Mouse (Mus musculus) kidney, adult 11 months (tissue): ENCODE data around the gene Sdhaf1.

ENCODE experiments used
- DNase-seq: peaks from one replicate; pipeline ENCODE4 v3.0.0; 2022

Gene Sdhaf1

DNA sequence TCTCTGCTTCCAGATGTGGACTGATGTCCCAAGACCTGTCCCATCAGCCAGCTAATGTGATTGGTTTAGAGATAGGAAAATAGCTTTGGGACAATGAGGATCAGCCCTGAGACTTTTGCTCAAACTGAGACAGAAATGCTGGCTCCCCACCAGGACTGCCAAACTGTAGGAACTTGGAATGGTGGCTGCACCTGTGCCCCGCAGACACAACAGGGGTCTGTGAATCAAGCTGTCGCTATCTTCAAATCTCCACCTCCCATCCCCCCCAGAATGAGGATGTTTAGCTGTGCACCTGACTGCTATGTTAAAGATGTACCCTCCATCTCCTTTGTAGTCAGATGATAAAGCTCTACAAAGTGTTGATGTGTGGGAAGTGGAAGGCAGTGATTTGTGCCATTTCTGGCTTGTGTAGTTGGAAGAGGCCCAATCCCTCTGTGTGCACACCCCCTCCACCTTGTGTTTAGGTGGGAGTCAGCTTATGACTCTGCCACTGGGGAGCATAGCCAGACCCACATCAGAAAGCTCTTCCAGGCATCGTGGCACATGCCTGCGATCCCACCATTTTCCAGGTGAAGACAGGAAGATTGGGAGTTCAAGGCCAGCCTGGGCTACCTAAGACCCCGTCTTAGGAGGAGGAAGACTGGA, 727 bp upstream of the Sdhaf1 start:
- no peak for DNase-seq

DNA sequence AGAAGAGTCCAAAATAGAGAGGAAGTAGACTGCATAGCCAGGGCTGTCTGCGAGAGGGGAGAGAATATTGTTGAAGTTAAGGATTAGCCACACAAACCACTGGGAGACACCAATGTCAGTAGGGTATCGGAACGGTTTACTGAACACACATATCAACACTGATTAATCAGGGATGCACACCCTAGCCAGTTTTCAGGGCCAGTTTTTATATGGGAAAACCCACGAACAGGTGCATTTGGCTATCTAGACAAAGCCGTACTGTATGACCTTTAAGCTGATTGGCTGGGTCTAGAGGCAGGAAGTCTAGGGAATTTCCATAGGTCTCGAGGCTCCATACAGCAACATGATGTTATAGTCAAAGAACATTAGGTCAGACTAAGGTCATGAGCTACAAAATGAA, 830 bp downstream of the Sdhaf1 start:
- no peak for DNase-seq

DNA sequence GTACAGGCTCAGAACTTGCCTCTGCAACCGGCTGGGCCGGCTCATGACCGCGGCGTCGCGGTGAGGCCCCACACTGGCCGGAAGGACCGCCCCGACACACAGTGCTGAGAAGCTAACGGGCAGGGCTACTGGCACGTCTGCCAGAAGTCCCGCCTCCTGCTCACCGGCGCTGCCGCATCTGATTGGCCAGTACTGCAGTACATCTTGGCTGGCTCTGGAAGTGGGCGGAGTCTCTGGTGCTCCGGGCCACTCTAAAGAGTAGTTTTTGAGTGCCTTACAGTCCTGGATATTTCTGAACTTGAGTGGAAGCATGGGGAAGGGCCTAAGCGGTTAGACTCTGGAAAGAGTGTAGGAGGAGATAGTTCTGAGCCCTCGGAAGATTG, 1.4 kb downstream of the Sdhaf1 start:
- peak; percentile 98 for DNase-seq

DNA sequence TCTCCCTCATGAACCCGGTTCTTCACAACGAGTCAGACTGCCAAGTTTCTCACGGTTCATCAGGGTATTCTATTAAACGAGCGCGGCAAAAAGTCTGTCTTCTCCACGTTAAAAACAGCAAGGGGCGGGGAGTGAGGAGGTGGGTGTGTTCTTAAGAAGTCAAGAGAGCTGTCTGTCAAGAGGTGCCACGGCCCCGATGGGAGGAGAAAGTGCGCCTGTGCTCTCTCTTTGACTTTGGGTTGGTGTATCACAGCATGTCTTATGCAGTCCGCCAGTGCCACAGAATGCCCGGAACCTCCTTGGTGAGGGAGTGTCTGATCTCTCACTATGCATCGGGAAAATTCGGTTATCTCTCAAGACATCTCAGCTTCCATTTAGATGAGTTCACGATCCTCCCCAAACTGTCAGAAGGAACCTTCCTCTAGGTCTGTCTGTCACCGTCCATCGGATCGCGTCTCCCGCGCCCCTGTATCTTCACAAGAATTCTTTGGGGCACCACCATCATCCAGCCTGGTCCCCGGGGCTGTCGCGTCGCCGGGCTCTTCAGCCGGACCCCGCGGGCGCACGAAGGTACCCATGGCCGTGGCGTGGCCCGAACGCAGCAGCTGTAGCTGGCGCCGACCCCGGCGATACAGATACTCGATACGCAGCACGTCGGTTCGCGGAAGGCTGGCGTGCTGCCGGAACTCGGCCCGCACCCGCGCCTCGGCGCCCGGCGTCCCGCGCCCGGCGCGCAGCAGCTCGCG, 2.0 kb downstream of the Sdhaf1 start, which contains the start of gene E130208F15Rik:
TSS of gene E130208F15Rik (plus strand) at position 202 of the 746 bp plus-strand sequence.
- peak; percentile 92 for DNase-seq

DNA sequence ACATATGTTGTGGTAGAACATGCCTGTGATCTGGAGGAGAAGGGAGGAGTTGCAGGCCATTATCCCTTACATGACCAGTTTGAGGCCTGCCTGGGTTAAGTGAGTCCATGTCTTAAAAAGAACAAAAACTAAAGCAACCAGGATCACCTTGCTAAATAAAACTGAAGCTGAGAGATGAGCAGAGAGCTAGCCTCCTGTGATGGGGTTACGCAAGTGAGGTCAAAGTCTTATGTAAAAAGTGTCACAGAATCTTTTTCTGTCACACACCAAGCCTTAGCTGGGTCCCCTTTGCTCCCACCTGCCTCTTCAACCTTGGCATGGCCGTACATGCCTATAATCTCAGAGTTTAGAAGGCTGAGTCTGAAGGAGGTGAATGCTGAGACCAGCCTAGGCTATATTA, 2.7 kb downstream of the Sdhaf1 start:
- DNase-seq, result no peak

DNA sequence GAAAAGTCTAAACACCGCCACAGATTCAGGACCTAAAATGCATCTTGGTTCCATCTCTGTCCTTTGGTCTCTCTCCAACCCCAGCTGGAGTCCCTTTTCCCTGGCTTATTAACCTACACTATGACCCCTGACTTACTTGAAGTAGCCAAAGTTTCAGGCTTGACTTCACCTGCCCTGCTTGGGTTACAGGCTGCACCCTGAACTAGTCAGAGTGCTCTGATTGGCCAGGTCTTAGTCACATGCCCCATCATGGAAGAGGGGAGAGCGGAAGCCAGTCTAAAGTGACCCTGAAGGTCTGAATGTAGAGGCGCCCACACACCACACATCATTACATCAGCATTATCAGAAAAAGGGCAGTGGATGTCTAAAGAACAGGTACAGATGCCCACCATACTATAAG, 5.6 kb downstream of the Sdhaf1 start:
- DNase-seq, result peak; percentile 73

DNA sequence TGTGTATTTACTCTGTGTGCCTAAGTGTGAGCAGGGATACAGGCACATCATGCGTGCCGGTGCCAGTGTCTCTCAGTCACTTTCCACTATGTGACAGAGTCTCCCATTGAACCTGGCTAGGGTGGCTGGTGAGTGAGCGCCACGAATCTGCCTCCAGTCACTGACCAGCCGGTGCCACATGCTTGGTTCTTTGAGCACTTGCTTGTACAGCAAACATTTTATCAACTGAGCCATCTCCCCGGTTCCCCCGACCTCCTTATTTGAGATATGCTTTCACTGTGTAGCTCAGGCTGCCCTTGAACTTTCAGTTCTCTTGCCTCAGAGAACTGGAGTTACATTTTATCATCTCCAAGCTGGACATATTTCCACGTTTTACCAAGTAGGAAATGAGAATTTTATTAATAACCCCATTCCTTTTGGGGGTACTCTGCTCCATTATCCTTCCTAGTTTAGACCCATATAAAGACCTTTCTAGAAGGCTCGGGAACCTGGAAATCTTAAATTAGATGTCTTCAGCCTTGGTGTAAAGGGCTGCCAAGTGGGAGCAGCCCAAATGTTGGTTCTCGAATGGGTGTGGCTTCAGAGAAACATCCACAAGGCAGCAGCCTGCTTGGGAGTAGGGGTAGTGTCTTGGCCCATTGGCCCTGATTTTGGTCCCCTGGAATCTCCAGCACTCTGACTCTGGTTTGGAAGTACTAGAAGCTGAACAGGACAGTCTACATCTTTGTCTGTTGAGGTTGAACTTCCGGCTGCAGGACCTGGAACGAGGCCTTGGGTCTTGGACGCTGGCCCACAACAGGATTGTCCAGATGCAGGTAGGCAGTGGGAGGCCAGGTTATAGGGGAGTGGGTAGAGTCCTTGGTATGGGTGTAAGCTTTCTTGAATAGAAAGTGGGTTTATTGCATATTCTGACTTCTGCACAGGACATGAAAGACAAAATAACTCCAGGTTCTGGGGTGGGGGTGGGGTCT, 7.9 kb downstream of the Sdhaf1 start:
- no peak for DNase-seq

DNA sequence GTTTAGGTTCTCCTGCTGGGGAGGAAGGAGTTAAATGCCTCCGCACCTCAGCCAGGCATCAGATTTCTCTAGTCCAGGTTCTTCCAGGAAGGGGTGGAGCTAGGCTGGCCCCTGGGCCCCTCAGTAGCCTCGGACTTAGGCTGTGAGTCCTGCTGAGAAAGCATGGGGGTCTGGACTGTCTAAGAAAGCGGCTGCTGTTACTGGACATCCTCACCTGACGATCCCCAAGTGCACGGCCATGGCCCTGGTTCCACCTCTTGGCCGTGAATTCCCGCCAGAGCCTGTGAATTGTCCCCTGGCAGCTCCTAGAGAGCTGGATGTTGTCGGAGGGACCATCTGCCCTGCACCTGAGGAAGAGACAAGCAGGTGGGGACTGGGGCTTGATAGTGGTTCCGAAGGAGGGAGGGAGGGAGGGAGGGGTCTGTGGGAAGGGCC, 9.0 kb downstream of the Sdhaf1 start, which contains the start of gene Syne4:
TSS of gene Syne4 (plus strand) at position 87 of the 435 bp plus-strand sequence.
- no peak for DNase-seq

DNA sequence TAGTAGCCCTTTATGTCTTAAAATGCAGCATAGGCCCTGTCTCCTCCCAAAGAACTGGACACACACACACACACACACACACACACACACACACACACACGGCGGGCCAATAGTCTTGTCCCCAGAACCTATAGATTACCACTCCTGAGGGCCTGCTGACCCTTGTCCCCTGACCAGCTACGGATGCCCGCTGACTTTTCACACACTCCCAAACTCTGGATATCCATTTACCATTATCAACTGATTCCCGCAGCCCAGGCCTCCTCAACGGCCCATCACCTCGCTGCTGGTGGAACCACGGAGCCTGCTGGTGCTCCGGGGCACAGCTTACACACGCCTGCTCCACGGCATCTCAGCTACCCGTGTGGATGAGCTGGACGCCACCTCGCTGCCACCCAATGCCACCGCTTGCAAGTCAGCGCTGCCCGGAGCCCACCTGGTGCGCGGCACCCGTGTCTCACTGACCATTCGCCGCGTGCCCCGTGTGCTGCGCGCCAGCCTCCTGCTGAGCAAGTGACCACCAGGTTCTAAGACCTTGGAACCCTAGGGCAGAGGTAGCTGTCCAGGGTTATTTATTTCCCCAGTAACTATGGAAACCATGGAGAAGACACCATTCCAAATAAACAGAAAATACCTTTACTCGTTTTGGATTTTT, 9.9 kb downstream of the Sdhaf1 start:
- DNase-seq, result peak; percentile 81

DNA sequence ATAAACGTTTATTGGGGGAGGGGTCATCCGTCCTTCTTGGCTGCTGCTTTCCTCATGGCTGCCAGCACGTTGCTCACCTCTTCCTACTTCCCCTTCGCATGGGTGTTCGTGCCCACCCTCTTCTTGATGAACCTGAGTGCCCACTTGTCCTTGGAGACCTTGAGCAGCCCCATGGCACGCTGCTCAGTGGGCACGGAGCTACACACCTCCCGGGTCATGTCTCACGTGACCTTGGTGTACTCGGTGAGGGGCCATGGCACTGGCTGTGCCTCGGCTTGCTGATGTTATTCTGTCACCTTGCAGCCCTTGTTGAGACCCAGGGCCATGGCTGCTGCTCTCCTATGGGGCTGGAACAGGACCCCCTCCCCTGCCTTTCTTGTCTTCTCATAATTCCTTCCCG, 13.6 kb downstream of the Sdhaf1 start:
- DNase-seq, result no peak

DNA sequence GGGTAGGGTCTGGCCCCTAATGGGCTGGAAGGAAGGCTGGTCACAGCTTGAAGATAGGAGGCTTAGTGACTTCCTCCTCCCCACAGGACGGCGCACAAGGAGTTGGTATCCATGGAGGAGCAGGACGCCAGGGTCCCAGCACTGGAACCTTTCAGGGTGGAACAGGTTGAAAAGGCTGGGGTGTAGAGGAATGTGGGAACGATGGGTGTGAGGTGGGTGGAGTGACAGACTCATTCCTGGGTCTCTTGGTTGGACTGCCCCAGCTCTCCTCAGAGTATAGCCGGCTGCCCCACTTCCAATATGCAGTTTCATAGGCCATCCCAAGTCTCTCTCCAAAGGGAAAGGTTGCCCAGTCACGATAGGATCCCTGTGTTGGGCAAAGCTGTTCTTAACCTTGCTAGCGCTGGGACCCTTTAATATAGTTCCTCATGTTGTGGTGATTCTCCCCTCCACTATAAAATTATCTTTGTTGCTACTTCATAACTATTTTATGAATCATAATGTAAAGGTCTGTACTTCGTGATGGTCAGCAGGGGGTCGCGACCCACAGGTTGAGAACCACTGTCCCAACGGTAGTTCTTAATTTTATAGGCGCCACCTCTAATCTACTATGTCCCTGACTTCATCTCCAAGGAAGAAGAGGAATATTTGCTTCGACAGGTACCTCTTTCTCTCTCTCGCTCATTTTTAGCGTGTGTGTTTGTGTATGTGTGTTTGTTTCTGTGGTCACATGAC, 14.1 kb downstream of the Sdhaf1 start:
- no peak for DNase-seq

DNA sequence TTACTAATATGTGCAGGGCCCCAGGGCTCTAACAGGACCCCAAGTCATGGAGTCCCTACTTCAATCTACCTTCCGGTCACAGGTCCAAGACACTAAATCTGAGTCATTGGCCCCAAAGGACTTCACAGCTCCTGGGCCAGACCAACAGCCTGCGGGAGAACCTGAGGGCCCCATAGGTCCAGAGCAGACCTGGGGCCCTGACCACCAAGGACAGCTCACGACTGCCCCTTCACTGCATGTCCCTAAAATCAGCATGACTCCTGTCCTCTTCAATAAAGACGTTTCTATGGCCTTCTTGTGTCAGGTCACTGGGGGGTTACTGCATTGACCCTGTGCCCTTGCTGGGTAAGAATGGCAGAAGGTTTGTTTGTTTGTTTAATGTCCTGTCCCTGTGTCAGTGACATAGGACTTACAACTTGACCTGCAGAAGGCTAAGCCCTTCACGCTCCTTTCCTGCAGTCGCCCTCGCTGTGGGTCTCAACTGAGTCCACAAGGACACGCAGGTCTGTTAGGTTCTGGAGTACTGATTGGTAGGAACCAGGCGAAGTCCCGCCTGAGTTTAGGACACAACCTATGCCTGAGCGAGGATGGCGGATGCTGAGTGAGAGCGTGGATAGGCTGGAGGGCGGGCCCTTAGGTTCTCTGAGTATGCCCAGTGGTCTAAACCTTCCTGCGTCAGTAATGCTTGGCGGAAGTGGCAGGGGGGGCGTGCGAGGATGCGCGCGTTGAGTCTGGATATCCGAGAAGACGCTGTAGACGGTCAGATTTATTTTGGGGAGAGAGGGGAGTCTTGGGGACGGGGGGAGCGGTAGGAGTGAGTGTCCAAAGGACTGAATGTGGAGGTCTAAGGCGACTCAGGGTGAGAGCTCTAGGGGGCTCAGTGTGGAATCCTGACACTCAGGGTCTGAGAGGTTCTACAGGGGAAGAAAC, 15.4 kb downstream of the Sdhaf1 start, which contains the start of gene Alkbh6:
TSS of gene Alkbh6 (plus strand) at position 642 of the 930 bp plus-strand sequence.
- DNase-seq, result peak; percentile 98

DNA sequence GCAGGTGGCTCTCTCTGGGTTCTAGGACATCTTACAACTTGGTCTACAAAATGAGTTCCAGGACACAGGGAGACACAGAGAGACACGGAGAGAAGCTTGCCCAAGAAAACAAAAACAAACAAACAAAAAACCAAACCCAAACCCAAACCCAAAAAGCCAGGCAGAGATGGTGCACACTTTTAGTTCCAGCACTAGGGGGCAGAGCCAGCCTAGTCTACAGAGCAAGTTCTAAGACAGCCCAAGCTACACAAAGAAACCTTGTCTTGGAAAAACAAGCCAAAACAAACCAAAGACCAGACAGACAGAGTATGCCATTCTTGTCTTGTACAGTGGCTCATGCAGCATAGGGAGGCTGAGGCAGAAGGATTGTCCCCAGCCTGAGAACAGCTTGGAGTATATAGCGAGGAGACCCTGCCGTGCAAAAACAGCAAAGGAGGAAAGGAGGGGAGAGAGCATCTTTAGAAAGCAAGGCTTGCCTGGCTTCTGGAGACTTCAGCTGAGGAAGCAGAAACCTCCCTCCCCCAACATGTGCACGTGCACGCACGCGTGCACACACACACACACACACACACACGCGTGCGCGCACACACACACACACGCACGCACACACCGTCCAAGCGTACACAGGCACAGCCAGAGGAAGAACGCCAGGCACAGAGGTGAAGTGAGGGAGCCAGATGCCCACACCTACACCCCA, 17.5 kb downstream of the Sdhaf1 start:
- DNase-seq, result no peak

DNA sequence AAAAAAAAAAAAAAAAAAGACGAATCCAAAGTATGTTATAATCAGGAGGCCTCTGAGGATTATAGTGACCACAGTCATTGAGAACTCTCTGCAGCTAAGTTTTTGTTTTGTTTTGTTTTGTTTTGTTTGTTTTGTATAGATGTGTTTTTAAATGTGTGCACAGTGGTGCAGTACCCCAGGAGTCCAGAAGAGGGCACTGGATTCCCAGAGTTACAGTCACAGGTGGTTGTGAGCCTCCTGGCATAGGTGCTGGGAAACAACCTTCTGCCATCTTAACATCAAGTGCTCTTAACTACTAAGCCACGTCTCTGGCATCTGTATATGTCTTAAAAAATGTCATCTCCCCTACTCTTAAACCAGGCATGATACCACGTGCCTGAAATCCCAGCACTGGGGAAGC, 22.8 kb downstream of the Sdhaf1 start:
- no peak for DNase-seq

DNA sequence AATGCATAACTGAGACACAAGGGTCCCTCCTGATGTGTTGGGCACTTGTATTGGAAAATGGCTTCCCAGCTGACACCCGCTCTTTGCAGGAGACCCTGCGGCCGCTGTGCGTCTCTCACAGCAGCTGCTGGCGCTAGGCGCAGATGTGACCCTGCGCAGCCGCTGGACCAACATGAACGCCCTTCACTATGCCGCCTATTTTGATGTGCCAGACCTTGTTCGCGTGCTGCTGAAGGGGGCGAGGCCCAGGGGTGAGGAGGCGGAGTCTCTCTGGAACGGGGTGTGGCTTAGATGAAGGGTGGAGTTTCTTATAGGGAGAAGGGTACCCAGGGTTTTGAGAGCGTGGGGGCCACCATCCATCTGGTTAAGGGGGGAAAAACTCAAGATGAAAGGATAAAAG, 26.4 kb downstream of the Sdhaf1 start:
- no peak for DNase-seq

DNA sequence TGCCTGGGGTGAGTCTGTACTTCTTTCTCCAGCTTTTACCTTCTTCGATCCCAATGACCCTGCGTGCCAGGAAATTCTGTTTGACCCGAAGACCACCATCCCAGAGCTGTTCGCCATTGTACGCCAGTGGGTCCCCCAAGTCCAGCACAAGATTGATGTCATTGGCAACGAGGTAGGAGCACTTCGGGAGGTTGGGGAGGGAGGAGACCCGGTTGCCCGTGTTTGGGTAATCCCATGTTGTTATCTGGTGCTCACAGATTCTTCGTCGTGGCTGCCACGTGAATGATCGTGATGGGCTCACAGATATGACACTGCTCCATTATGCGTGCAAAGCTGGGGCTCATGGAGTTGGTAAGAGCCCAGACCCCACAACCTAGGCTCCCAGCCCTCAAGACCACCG, 26.9 kb downstream of the Sdhaf1 start:
- DNase-seq, result no peak

DNA sequence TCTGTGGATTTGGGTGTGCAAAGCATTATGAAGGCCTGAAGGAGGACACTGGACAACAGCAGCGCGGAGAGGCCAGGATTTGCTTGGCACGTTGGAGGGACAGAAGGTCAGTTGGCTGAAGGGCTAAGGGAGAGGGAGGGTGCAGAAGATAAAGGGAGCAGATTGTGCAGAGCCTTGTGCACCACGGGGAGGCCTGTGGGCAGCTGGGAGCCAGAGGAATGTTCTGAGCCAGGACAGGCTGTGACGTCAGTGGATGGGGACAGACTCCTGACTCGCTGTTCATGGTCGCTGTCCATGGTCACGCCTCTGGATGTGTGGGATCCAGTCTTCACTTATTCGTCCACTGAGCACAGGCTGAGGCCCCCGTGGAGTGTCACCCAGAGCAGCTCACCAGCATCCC, 28.6 kb downstream of the Sdhaf1 start:
- no peak for DNase-seq

DNA sequence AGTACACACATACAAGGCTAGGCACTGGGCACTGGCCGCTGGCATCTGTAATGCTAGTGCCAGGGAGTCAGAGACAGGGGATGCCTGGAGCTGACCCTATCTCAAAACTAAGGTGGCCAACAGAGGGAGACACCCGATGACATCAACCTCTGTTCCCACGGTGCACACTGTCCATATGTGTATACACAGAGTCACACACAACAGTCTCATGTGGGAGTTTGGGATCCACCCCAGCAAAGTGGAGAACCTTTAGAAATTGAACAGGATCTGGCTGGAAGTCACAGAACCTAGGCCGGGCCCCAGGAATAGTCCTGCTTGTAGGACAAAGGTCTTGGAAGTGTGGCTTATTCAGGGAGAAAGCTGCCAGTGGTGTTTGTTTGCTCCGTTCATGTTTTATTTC, 29.4 kb downstream of the Sdhaf1 start:
- DNase-seq, result no peak

DNA sequence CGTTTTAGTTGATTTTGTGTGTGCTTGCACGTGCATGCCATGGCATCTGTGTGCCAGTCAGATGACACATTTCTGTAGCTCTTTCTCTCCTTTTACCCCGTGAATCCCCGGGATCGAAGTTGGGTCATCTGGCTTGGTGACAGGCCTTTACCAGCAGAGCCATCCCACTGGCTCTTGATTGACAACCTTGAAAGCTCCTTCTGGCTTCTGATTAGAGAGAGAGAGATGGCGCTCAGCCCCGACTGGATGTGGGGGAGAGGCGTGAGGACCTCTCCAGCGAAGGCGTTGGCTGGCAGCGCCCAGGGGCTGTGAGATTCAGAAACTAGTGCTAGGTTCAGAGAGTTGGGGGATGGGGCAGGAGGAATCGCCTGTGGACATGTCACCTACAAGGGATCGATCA, 29.9 kb downstream of the Sdhaf1 start:
- DNase-seq, result no peak
